Mouse (Mus musculus) regulatory T cell (primary cell): Measurements from ENCODE around the gene Cd151.

Experiments used
- in situ Hi-C: fragments of 300-600 bp; cut with MboI, MseI; formaldehyde crosslinking; loops from one replicate; pipeline ENCODE4 v1.15.1; 2025; ENCODE audit warnings: high pct_unique_total_duplicates

The Cd151 gene

GRCm38 (mm10) chr7:141467230-141468030 is at the start of gene Cd151:
Gene Cd151 (plus strand): TSS chr7:141467392.
- in situ Hi-C loops: no loop called here

GRCm38 (mm10) chr7:141417731-141418681 is 49.2 kb upstream of the Cd151 start:
- in situ Hi-C loops: no loop called here

GRCm38 (mm10) chr7:141418970-141419369 is 48.2 kb upstream of the Cd151 start:
- in situ Hi-C loops: no loop called here

- in situ Hi-C loops: no loop called here
Observed at GRCm38 (mm10) chr7:141420030-141420702, 47.0 kb upstream of the Cd151 start.

GRCm38 (mm10) chr7:141423811-141424210 is 43.4 kb upstream of the Cd151 start:
- in situ Hi-C loops: no loop called here

- in situ Hi-C loops: no loop called here
Observed at GRCm38 (mm10) chr7:141426948-141427730, 40.1 kb upstream of the Cd151 start.

GRCm38 (mm10) chr7:141428701-141429100 is 38.5 kb upstream of the Cd151 start:
- in situ Hi-C loops: no loop called here

- in situ Hi-C loops: no loop called here
Observed at GRCm38 (mm10) chr7:141429310-141429709, 37.9 kb upstream of the Cd151 start, which contains the start of gene Cend1. Gene Cend1 (minus strand): TSS chr7:141429491.

- in situ Hi-C loops: loop anchor here (5.0 to 10.0 kb wide), 2 partner anchors 33 to 1295 kb away; partner anchors contain the start of gene Mtg1
Observed at GRCm38 (mm10) chr7:141429840-141430584, 37.2 kb upstream of the Cd151 start.

GRCm38 (mm10) chr7:141430585-141431240 is 36.5 kb upstream of the Cd151 start:
- in situ Hi-C loops: loop anchor here (5.0 to 10.0 kb wide), 2 partner anchors 33 to 1296 kb away; partner anchors contain the start of gene Mtg1

- in situ Hi-C loops: loop anchor here (5.0 to 10.0 kb wide), 2 partner anchors 34 to 1297 kb away; partner anchors contain the start of gene Mtg1
Observed at GRCm38 (mm10) chr7:141431434-141432185, 35.6 kb upstream of the Cd151 start.

- in situ Hi-C loops: loop anchor here (5.0 to 10.0 kb wide), 2 partner anchors 35 to 1297 kb away; partner anchors contain the start of gene Mtg1
Observed at GRCm38 (mm10) chr7:141432186-141432611, 35.0 kb upstream of the Cd151 start.

GRCm38 (mm10) chr7:141432741-141433516 is 34.3 kb upstream of the Cd151 start:
- in situ Hi-C loops: loop anchor here (5.0 to 10.0 kb wide), 2 partner anchors 36 to 1298 kb away; partner anchors contain the start of gene Mtg1

- in situ Hi-C loops: loop anchor here (5.0 to 10.0 kb wide), 2 partner anchors 36 to 1299 kb away; partner anchors contain the start of gene Mtg1
Observed at GRCm38 (mm10) chr7:141433517-141434400, 33.4 kb upstream of the Cd151 start.

GRCm38 (mm10) chr7:141434464-141434863 is 32.7 kb upstream of the Cd151 start:
- in situ Hi-C loops: loop anchor here (5.0 to 10.0 kb wide), 2 partner anchors 37 to 1300 kb away; partner anchors contain the start of gene Mtg1
